Mouse (Mus musculus): ENCODE measurements around the gene Cabin1. TPM values are rescaled to one million over a fixed set of nuclear protein-coding genes. Genes with fewer than 3 reads are reported as not detected.
"Not testable (repeated sequence)": the region's sequence is repeated elsewhere in the genome, so short reads cannot be mapped to it uniquely, and the experiment has no call there.

Cabin1 gene
- polyA plus RNA-seq, 1 experiment: 32.9 TPM

GRCm38 (mm10) chr10:75767756-75768155 is 3.6 kb upstream of the Cabin1 start:
- not testable (repeated sequence) for DNase-seq (ENCODE audit: low spot score)

GRCm38 (mm10) chr10:75766856-75767255 is 2.7 kb upstream of the Cabin1 start:
- DNase-seq (ENCODE audit: low spot score): no peak

GRCm38 (mm10) chr10:75764519-75765473 is 655 bp upstream of the Cabin1 start:
- DNase-seq (ENCODE audit: low spot score): no peak

GRCm38 (mm10) chr10:75762413-75762812 is 1.7 kb downstream of the Cabin1 start:
- no peak for DNase-seq (ENCODE audit: low spot score)

GRCm38 (mm10) chr10:75760311-75760710 is 3.8 kb downstream of the Cabin1 start:
- DNase-seq (ENCODE audit: low spot score): no peak

DNA sequence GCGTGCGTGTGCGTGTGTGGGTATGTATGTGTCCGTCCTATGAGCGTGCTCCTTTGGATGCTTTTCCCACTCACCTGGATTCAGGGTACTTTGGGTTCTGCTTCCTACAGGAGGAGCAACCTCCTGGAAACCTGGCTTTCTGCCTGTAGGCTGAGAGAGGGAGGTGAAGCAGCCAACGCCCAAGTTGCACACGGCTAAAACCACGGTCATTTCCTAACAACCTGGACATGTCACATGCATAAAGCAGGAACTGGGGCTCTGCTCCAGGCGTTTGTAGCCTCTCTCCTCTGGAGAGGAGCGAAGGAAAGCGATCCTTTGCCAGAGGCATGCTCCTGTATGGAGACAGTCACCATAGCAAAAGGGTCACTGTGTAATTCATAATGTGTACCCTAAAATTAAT is 7.4 kb downstream of the Cabin1 start:
- DNase-seq (ENCODE audit: low spot score): no peak

DNA sequence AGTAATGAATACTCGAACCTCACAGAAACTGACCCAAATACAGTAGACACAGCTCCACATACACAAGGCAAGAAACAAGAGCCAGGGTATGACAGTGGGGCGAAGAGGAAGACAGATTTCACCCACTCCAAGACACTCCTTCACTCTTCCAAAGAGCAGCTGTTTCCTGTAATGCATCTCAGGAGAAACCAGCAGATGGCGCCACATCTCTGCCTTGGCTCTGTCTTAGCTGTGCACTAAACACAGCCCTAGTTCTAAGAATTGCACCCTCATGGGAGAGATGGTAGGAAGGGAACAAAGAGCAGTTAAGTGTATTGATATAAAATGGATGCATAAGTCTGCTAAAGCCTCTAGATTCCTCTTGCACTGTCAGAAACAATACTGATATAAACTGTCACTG is 20.1 kb downstream of the Cabin1 start:
- peak; percentile 44 for DNase-seq (ENCODE audit: low spot score)

DNA sequence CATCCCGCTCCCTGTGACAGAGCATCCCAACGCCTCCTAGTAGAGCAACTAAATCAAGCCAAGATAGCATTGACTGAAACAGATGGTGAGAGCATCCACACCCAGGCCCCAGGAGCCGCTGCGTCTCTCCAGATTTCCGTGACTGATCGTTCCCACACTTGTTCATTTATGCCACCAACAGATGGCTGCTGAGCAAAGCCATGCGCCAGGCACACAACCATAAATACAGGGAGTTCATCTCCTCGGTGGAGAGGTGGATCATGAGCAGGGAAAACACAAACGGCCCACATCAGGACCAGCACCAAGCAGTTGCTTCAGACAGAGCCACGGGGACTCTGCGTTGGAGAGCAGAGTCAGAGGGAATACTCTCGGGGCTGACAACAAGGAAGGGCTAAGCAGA is 20.8 kb downstream of the Cabin1 start:
- DNase-seq (ENCODE audit: low spot score): no peak

GRCm38 (mm10) chr10:75740866-75741265 is 23.3 kb downstream of the Cabin1 start:
- DNase-seq (ENCODE audit: low spot score): no peak

DNA sequence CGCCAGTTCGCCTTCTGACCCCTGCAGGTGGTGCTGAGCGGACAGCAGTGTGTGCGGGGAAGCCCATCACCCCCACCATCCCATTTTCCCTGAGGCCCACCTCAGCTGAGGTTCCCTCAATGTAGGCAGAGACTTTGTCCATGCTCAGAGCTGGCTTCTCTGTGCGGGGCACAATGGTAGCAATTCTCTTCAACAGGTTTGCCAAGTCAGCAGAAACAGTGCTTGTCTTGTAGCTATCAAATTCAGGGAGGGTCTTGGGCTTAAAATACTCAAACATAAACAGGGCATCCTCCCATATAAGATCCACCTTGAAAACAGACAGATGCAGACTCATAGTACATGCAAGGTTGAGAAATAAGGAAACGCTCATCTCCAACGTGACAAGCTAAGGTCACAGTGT is 38.7 kb downstream of the Cabin1 start:
- DNase-seq (ENCODE audit: low spot score): no peak

DNA sequence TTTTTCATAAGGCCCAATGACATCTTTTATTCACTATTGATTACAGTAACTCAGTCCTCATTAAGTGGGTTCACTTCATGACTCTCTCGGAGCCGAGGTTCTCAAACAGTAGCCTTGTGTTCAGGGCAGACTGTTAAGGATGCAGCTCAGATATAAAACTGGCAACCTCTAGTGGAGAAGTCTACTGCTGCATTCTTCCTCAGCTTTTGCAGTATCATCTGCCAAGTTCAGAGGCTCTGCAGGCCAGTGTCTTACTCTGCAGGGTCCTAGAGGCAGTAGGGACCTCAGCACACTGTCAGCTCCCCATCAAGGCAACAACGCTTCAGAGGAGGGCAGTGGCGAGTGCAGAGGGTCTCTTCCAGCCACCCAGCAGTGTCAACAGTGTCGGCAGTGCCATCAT is 43.9 kb downstream of the Cabin1 start:
- no peak for DNase-seq (ENCODE audit: low spot score)

GRCm38 (mm10) chr10:75714795-75715194 is 49.3 kb downstream of the Cabin1 start:
- no peak for DNase-seq (ENCODE audit: low spot score)

GRCm38 (mm10) chr10:75713026-75713425 is 51.1 kb downstream of the Cabin1 start:
- DNase-seq (ENCODE audit: low spot score): no peak

- DNase-seq (ENCODE audit: low spot score): no peak
Measured at GRCm38 (mm10) chr10:75710210-75710609, 53.9 kb downstream of the Cabin1 start.

DNA sequence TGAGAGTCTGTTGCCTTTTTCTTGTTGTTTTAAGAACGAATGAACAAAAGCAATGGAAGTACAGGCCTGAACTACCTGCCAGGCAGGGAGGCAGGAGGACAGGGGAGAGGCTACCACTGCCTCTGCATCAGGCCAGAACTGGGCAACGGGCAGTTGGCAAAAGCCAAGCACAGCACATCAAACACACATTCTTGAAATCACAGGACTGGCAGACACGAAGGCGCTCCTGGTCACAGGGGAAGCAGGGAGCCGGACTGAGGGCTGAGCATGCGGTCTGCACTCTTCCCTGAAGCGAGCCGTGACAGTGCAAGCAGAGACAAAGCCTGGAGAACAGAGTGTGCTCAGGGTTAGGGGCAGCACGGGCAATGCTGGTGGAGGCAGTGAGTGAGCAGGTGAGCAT is 54.9 kb downstream of the Cabin1 start:
- no peak for DNase-seq (ENCODE audit: low spot score)

- DNase-seq (ENCODE audit: low spot score): no peak
Measured at GRCm38 (mm10) chr10:75708633-75708992, 55.5 kb downstream of the Cabin1 start.

DNA sequence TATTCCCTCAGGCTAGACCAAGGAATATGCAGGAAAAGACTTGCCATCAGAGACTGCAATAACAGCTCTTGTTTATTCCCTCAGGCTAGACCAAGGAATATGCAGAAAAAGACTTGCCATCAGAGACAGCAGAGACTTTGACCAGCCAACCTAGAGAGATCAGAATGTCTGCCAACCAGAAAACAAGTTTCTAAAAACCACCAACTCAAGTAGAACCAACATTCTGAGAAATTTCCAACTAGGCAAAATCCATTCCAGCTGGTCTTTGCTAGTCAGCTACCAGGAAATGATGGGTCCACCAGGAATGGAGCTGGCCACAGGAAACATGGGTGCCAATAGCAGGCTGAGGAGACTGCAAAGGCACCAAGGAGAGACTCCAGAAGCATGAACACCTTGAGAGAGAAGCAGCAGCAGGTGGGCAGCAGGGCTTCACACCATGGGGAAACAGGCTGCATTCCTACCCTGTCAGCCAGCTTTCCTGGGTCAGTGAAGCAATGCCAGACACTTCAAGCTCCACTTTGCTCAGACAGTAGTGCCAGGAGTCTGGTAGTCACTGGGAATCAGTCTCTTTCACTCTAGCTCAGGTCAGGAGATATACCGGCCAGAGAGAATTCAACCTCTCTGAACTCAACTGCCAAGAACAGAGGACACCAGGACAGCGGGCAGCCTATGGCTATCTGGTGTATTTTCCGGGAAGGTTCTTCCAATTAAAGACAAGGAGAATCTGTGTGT is 56.1 kb downstream of the Cabin1 start:
- no peak for DNase-seq (ENCODE audit: low spot score)

- DNase-seq (ENCODE audit: low spot score): no peak
Measured at GRCm38 (mm10) chr10:75706632-75707216, 57.4 kb downstream of the Cabin1 start.

DNA sequence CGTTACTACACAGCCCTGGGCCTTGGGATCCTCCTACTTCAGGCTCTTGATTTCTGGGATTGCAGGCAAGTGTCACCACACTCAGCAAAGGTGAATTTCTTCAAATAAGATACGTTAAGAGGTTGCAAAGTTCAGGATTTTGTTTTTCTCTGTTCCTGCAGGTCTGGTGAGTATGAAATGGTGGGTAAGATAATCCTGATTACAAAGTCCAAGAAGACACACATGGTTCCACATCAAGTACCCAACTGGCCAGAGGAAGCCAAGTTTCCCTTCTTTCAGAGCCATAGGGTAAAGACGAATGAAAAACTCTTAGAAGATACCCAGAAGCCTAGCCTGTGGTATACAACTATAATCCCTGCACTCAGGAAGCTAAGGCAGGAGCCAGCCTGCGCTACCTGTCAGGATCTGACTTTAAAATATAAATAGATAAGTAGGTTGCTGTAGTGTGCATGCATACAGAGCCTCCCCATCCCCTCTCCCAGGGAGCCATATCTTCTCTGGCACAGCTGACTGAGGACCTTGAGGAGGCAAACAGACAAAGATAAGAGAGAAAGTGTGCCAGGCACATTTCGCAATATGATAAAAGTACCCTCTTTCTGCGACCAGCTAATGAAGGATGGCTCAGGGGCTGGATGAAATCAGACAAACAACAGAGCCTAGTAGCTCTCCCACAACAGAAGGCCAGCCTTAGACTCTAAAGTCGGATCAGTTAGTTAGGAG is 58.3 kb downstream of the Cabin1 start:
- DNase-seq (ENCODE audit: low spot score): no peak

DNA sequence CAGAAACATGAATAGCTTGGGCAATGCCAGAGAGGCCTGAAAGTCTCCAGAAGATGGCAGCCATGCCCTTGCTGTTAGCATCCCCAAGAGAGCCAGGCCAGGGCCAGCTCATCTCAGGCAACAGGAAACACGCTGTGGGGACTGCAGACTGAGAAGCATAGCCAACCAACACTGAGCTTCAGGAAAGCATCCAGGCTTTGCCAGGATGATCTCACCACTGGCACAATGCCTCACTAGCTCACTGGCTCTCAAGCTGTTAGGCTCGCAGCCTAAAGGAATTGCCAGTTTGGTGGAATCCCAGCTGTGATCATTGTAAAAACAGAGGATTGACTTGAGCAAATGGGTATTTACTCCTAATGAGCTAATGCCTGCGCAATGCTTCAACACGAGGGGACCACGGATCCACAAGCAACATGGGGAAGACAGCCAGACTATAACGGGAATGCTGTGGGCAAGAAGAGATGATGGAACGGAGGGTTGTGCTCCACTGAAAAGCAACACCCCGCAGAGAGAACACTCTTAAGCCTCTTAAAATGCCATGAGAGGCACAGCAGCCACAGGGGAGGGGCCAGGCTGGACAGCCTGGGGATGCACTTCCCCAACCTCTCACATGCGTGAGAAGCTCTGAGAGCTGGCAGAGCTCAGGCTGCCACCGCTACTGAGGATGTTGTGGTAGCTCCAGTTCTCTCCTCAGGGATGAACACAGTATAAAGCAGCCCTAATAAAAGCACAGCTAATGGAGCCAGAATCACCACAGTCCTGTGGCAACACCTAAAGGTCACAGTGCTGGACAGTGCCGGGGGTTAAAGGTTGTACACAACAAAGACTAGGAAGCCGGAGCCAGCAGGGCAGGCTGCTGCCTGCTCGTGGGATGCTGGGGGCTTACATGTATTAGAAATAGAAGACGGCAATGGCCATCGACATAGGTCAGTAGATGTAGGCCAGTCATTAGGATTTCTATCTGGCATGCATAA is 59.6 kb downstream of the Cabin1 start:
- DNase-seq (ENCODE audit: low spot score): peak; percentile 36

DNA sequence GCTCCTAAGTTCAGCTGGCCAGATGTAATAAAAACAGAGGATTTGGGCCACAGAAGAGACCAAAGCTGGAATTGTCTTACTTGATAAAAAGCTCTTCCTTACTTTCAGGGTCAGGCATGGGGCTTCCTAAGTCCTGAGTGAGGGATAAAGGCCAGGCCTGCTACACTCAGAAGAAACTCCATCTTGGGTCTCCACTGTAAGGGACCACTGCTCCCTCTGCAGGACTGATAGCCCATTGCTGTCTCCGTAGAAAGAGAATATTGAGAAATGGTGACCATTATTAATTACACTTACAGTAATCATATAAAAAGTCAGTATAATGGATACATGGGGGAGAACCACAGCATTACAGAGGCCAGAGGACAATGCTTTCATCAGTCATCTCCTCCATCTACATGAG is 60.6 kb downstream of the Cabin1 start:
- no peak for DNase-seq (ENCODE audit: low spot score)

All from urinary bladder, adult 2 months (tissue).